Comparison of ENCODE assay signal across 28 mouse cellular contexts in the genomic region with DNA sequence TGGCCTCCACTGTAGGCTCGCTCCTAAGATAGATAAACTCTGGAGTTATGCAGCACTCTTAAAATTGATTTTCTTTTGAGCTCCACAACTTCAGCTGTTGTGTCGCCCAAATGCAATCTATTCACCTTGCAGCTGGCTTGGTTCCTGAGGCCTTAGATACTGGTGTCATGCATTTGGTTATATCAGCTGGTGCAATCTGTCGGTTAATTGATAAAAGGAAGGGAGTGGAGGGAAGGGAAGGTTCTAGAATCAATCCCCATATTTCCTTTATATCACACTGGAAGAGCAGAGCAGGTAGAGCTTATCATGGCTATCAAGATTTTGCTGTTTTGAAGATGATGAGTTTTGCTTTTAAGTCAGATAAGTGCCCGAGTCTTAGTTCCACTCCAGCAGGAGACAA. TPM values are rescaled to one million over a fixed set of nuclear protein-coding genes. Genes with fewer than 3 reads are reported as not detected.
"Had no signal": no experiment of that assay in that cellular context is flagged by ENCODE, and none has a peak within 500 bp of the region (broad histone marks: within the 10 kb centered on the region; RNA-seq: fewer than 3 reads in every experiment).

No protein-coding gene starts in this region.

- H3K27me3 ChIP-seq: embryonic facial prominence, embryonic 12.5 days; embryonic facial prominence, embryonic 13.5 days; embryonic facial prominence, embryonic 15.5 days; forebrain, embryonic 12.5 days; forebrain, embryonic 13.5 days had no signal

- H3K4me3 ChIP-seq: embryonic facial prominence, embryonic 10.5 days; embryonic facial prominence, embryonic 12.5 days; embryonic facial prominence, embryonic 13.5 days; embryonic facial prominence, embryonic 15.5 days; erythroblast, embryonic 14.5 days; forebrain, embryonic 10.5 days; forebrain, embryonic 12.5 days; forebrain, embryonic 13.5 days; gastrocnemius, adult 2 months; heart, adult 2 months; heart, embryonic 10.5 days had no signal

- H3K4me2 ChIP-seq: embryonic facial prominence, embryonic 12.5 days; embryonic facial prominence, embryonic 13.5 days; embryonic facial prominence, embryonic 15.5 days; forebrain, embryonic 12.5 days; forebrain, embryonic 13.5 days had no signal

- H3K27ac ChIP-seq: embryonic facial prominence, embryonic 10.5 days; embryonic facial prominence, embryonic 12.5 days; embryonic facial prominence, embryonic 13.5 days; embryonic facial prominence, embryonic 15.5 days; forebrain, embryonic 10.5 days; forebrain, embryonic 12.5 days; forebrain, embryonic 13.5 days; gastrocnemius, adult 2 months; heart, adult 2 months; heart, embryonic 10.5 days had no signal

- H3K9ac ChIP-seq: embryonic facial prominence, embryonic 12.5 days; embryonic facial prominence, embryonic 13.5 days; embryonic facial prominence, embryonic 15.5 days; forebrain, embryonic 12.5 days; forebrain, embryonic 13.5 days; forebrain, postnatal 0 days had no signal

- H3K4me1 ChIP-seq: embryonic facial prominence, embryonic 12.5 days; embryonic facial prominence, embryonic 13.5 days; embryonic facial prominence, embryonic 15.5 days had no signal

- H3K9me3 ChIP-seq: embryonic facial prominence, embryonic 10.5 days; embryonic facial prominence, embryonic 12.5 days; embryonic facial prominence, embryonic 13.5 days; embryonic facial prominence, embryonic 15.5 days; forebrain, embryonic 10.5 days; forebrain, embryonic 12.5 days; forebrain, embryonic 13.5 days; heart, embryonic 10.5 days had no signal

- ATAC-seq: forebrain, embryonic 13.5 days; forebrain, embryonic 14.5 days; forebrain, embryonic 16.5 days; forebrain, postnatal 0 days had no signal

- DNase-seq: cerebellum, adult 9-10 months; cerebellum, adult 9-11 months; cerebellum, postnatal 10 days; cerebellum, postnatal 14 days; cerebellum, postnatal 25 days; cerebellum, postnatal 36 days; embryo, embryonic 11 days; forebrain, postnatal 0 days; gastrocnemius, adult 2 months; gastrocnemius, postnatal 10 days; gastrocnemius, postnatal 14 days; gastrocnemius, postnatal 25 days; gastrocnemius, postnatal 36 days; heart, adult 11 months; heart, adult 18-20 months; heart, adult 2 months had no signal

RNA-seq across cellular contexts. Expression of gene Dcbld1, which starts 26.8 kb away (rescaled TPM):
- total RNA-seq: common myeloid progenitor, adult 5-6 weeks had no signal
